Mouse (Mus musculus) E14TG2a.4 (cell line): Measurements from ENCODE around the gene 1700123O20Rik.

Experiments used
- CTCF ChIP-seq: conservative IDR thresholded peaks from 2 replicates; pipeline ENCODE4 v1.5.1; 2014; ENCODE audit warnings: low read length
- NANOG ChIP-seq: IDR thresholded peaks from 2 replicates; pipeline ENCODE4 v1.6.1; 2014; ENCODE audit warnings: borderline replicate concordance, low read length, mixed read lengths
- POU5F1 ChIP-seq: IDR thresholded peaks from 2 replicates; pipeline ENCODE4 v1.6.1; 2014; ENCODE audit warnings: low read length, borderline replicate concordance

DNA sequence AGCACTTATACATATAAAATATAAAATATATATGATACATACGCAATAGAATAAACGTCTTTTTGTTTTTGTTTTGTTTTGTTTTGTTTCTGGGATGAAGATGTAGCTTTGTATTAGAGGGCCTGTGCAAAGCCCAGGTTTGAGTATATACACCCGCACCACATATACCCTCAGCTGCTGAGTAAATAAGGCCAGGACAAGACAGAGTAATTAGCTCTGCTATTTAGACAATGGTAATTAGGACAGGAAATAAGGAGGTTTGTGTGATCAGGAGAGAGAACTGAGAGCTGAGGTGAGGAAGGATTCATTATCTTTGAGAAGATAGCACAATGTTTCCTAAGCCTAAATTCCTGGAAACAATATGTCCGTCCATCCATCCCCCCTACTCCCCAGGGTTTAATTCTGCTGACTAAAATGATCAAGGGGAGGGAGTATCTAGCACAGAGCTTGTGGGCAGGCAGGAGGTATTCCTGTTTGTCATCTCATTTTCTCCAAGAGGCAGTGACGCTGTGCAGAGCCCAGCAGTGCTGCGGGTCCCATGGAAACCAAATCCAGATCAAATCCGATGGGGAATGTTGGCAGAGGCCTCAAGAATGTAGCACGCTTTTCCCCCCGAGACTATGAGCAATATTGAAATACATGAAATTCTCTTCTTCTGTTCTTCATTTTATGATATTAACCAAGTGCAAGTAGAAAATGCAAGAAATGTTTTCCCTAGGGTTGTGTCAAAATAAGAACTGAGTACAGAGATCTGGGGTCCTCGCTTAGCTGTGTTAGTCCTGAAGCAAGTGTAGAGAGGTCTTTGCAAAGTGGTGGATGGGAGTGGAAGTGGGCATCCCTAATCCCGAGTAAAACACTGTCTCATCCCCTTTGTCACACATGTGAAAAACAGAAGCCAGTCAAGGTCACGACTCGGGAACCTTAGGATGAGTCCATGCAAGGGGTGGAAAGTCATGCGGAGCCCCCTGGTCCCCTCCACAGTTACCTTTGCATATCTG, 50.8 kb downstream of the 1700123O20Rik start:
- no peak for TF ChIP-seq CTCF
- TF ChIP-seq POU5F1 = no peak
- no peak for TF ChIP-seq NANOG
